Mouse (Mus musculus): ENCODE data around the gene Rdh16f1.
"Not testable (repeated sequence)": the region's sequence is repeated elsewhere in the genome, so short reads cannot be mapped to it uniquely, and the experiment has no call there.

The Rdh16f1 gene

DNA sequence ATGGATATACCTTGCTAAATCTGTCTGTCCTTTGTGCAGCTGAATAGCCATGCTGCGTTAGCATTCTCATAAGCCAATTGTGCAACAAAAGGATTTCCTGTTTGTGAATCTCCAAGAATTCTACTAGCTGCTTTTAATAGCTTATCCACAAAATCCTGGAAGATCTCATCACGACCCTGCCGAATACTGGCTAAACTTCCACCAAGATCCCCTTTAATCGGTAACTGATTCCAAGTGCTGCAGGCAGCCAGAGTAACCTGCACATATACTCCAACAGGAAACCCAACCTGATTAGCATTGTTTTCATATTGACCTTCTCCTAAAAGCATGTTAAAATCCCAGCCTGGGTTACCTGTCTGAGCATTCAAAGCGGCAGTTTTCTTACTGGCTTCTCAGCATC lies 75.7 kb downstream of the Rdh16f1 start:
- DNase-seq: no peak

DNA sequence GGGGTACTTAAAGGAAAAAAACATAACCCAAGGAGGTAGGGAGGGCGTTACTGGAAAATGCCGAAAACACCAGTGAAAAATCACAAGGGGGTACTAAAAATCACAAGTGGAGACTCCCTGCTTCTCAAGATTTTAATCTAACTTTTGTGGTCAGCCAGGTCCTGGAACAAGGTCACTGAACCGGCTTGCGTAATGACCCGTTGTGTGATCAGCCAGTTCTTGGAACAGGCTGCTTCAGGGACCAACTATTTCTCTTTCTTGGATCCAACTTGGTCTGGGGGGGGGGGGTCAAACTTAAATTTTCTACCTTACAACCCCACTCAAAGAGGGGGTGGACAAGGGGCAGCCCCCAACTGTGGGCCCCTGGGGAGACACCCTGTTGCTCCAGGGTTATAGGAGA lies 78.2 kb downstream of the Rdh16f1 start:
- DNase-seq: not testable (repeated sequence)

DNA sequence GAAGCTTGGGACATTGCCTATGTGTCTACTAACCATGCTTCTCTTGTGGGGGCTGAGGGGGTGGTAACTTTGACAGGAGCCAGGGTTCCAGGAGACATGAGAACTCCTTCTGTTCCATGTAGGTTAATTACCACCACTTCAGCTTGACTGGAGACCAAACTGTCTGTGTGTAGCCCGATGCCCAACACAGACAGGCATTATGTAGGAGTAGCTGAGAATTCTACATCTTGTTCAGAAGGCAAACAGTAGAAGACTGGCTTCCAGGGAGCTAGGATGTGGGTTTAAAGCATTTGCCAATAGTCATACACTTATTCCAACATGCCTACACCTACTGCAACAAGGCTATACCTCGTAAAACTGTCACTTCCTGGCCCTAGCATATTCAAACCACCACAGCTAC lies 79.0 kb downstream of the Rdh16f1 start:
- DNase-seq: no peak

DNA sequence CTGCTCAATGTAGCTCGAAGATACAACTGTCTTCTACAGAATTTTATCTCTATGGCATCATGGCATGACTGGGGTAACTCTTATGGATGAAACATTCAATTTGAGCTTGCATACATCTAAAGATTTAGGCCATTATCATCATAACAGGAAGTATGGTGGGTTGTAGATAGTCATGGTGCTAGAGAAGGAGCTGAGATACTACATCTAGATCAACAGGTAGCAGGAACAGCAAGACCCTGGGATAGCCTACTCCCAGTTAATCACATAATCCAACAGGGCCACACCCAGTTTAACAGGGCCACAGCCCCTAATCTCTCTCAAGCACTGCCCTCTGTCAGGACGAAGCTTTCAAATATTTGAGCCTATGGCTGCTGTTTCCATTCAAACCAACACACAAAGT lies 81.2 kb downstream of the Rdh16f1 start:
- DNase-seq: no peak

Data from cerebellum, postnatal 14 days (tissue).